Mouse (Mus musculus): ENCODE data around the gene Gpr153. TPM values are rescaled to one million over a fixed set of nuclear protein-coding genes. Genes with fewer than 3 reads are reported as not detected.
"Not testable (repeated sequence)": the region's sequence is repeated elsewhere in the genome, so short reads cannot be mapped to it uniquely, and the experiment has no call there.

Gene Gpr153
- 10 to 100 TPM in 1 of 2 experiments, 1 to 10 TPM in 1; 8.9 to 14.4 TPM for total RNA-seq (2021)
- long read RNA-seq, experiment 1, transcript Gpr153-203 (6 exons, 3,777 nt): major isoform, 5 of 11 reads
- long read RNA-seq, experiment 1, partial matches to known transcripts: 1 of 11 reads
- long read RNA-seq, experiment 1, other reads (novel, unspliced or antisense): 1 of 11 reads
- long read RNA-seq, experiment 2, partial matches to known transcripts: 2 of 5 reads
- long read RNA-seq, experiment 2, other reads (novel, unspliced or antisense): 1 of 5 reads

- no peak for DNase-seq (ENCODE audit: low spot score in 2 of 2)
These were observed at the start of gene Gpr153 for GRCm38 (mm10) chr4:152273621-152274236. Gene Gpr153, plus strand, starts transcription at chr4:152274232.

DNA sequence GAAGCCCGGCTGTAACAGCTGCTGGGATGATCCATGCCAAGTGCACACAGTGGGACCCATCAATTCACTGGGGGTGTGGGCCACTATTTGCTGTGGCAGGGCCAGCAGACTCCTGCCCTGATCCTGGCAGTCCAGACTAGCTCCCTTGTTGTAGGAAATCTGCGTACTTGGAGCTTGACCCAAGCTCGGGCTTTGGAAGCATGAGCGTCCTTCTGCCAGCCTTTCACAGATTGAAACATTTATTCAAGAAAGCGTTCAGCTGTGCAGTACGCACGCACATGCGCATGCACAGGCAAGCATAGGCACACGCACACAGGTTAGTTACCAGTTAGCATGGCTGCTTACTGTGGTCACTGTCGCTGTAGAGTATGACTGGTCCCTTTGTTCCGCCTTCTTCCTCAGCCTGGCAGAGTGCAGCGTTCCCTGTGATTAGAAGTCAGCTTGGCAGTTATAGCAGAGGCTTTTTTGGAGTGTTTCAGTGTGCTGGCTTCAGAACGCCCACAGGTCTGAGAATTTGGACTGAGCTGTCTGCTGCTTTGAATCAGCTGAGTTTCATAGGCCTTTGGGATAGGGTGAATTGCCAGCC lies 47.0 kb upstream of the Gpr153 start:
- peak; percentile 71 to 84 for DNase-seq (ENCODE audit: low spot score in 2 of 2)

- DNase-seq (ENCODE audit: low spot score in 2 of 2): no peak
These were observed 46.1 kb upstream of the Gpr153 start for GRCm38 (mm10) chr4:152227749-152228527.

GRCm38 (mm10) chr4:152230331-152230730 lies 43.7 kb upstream of the Gpr153 start:
- DNase-seq (ENCODE audit: low spot score in 2 of 2): not testable (repeated sequence)

DNA sequence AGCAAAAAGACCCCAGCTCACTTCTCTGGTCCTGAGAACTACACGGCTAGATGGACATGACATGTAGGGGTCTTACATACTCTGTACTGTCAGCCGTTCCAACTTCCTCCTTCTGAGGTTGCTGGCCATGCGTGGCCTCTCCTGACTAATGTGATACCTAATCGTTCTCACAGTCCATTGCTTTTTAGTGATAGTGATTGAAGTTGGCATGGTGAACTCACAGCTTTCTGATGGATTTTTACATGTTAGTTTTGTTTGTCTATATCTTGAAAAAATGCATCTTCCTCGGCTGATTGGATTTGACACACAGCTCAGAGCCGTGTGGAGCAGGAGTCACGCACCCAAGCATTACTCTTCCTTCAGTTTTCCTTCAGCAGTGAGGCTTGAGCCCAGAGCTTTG lies 42.7 kb upstream of the Gpr153 start:
- DNase-seq (ENCODE audit: low spot score in 2 of 2): no peak

DNA sequence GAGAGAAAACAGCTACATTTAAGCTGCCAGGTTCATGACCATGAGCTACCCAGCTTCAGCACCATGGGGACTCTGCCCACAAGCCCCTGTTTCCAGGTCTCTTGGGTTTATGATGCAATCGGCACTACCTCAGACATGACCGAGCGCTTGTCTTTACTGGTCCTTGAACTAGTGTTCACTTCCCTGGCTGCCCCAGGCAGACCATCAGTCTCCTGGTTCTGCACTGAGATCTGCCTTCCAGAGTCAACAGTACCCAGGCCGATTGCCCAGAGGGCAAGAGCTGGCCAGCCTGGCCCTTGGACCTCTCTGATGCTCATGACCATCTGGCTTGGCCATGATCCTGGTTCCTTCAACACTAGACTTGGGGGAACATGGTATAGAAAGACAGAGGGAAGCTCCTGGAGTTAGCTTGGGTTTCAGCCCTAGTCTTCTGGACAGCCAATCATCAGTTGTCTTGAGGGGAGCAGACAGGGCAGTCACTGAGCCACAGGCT lies 41.6 kb upstream of the Gpr153 start:
- DNase-seq (ENCODE audit: low spot score in 2 of 2): no peak

DNA sequence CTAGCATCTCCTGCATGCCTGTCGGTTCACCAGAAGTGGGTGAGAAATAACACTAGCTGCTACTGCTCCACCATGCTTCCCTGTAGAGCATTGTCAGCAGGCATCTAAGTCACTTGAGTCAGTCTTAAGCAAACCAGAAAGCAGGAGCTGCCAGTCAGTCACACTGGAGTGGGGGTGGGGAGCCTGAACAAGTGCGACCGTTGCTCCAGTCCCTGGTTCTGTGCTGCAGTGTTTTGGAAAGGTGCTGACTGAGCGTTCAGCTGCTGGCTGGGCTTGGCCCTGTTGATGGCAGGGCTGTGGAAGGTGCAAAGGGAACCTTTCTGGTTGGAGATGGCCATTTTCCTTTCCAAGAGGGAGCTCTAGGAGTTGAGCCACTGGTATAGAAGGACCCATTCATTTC lies 34.1 kb upstream of the Gpr153 start:
- no peak for DNase-seq (ENCODE audit: low spot score in 2 of 2)

GRCm38 (mm10) chr4:152243241-152243891 lies 30.7 kb upstream of the Gpr153 start:
- no peak for DNase-seq (ENCODE audit: low spot score in 2 of 2)

GRCm38 (mm10) chr4:152243969-152244368 lies 30.1 kb upstream of the Gpr153 start:
- no peak for DNase-seq (ENCODE audit: low spot score in 2 of 2)

DNA sequence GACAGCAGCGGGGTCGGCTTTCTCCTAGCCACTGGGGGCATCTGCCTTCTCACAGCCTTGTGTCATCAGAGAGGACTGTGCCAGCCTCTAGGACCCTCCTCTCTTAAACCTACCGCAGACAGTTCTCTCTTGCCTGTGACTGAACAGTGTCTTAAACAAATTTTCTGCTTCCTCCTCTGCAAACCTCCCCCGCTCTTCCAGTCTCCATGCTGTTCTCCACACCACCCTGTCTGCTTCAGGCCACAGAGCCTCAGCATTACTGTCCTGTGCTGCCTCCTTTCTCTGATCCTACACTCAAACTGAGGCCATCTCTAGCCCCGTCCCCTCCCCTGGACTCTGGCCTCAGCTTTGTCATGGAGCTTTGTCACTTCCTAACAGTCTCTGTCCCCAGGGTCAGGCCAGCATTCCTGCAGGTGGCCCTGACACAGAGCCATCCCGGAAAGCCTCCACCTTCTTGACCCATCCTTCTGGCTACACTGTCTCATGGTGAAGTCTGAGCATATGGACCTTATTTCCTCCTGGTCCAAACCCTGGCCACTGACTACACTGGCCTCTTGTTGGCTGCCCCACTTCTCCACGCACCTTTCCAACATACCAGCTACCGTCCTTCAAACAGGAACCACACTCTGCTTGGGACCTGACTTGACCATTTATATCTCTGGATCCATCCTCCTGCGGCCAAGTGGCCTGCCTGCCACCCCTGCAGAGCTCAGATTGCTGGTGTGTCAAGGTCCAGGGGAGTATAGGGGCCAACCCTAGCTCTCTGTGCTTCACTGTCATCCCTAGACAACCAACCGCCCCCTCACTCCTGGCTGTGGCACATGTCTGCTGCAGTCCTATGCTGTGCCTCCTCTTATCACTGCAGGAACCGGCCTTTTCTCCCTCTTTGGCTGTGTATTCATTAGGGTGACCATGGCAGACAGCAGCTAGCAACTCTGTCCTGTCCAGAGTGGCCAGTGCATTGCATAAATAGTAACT lies 29.2 kb upstream of the Gpr153 start:
- DNase-seq (ENCODE audit: low spot score in 2 of 2): no peak

GRCm38 (mm10) chr4:152246011-152246410 lies 28.0 kb upstream of the Gpr153 start:
- peak; percentile 42 to 61 for DNase-seq (ENCODE audit: low spot score in 2 of 2)

GRCm38 (mm10) chr4:152247195-152247594 lies 26.8 kb upstream of the Gpr153 start:
- DNase-seq (ENCODE audit: low spot score in 2 of 2): no peak

- no peak for DNase-seq (ENCODE audit: low spot score in 2 of 2)
These were observed 23.4 kb upstream of the Gpr153 start for GRCm38 (mm10) chr4:152250615-152251014.

- DNase-seq (ENCODE audit: low spot score in 2 of 2): no peak
These were observed 20.8 kb upstream of the Gpr153 start for GRCm38 (mm10) chr4:152253183-152253759.

- DNase-seq (ENCODE audit: low spot score in 2 of 2): peak; percentile 68 to 77
These were observed 17.0 kb upstream of the Gpr153 start for GRCm38 (mm10) chr4:152257070-152257469.

GRCm38 (mm10) chr4:152260451-152260850 lies 13.6 kb upstream of the Gpr153 start:
- DNase-seq (ENCODE audit: low spot score in 2 of 2): no peak

- DNase-seq (ENCODE audit: low spot score in 2 of 2): no peak
These were observed 11.8 kb upstream of the Gpr153 start for GRCm38 (mm10) chr4:152262187-152262586.

- DNase-seq (ENCODE audit: low spot score in 2 of 2): no peak
These were observed 10.9 kb upstream of the Gpr153 start for GRCm38 (mm10) chr4:152263089-152263488.

DNA sequence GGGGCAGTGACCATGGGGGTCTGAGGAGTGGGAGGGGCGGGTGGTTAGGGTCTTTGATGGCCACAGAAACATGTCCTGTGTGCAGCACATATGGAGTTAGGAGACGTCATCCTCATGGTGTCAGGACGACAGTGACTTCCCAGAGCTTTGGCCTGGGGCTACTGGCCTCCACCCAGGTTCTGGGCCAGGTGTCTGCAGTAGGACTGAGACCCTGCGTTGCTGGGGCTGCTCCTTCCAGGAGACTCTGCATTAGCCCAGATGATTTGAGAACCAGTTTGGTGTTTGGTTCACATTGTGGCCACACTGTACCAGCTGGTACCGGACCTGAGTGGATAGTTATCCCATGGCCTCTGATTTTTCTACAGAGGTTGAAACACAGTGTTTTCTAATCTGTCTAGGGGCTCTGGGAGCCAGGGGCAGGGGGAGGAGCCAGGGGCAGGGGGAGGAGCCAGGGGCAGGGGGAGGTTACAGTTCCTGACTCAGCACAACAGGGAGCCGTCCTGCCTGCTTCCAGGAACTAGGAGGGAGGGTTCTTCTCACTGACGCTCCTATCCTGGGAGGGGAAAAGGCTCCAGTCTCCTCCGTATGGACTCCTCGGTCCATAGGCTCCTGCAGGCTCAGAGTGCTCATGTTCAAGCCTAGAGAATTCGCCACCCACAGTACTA lies 10.4 kb upstream of the Gpr153 start:
- no peak for DNase-seq (ENCODE audit: low spot score in 2 of 2)

Measured in layer of hippocampus, postnatal 14 days (tissue).